Comparison of ENCODE assay signal across 13 mouse cellular contexts in genomic region chr4:94523321-94523720, GRCm38 (mm10). TPM values are rescaled to one million over a fixed set of nuclear protein-coding genes. Genes with fewer than 3 reads are reported as not detected.
DNase-seq lines count a peak whose midpoint lies in the region; ATAC-seq lines count a peak whose summit lies in the region.
"Had no signal": no experiment of that assay in that cellular context is flagged by ENCODE, and none has a peak within 500 bp of the region (broad histone marks: within the 10 kb centered on the region; RNA-seq: fewer than 3 reads in every experiment).

No protein-coding gene starts in this region.

- H3K36me3 ChIP-seq in midbrain, embryonic 11.5 days (ENCODE audit: control insufficient read depth, insufficient read depth, low read length): no peaks in the 10 kb centered on the region
- H3K36me3 ChIP-seq in midbrain, embryonic 10.5 days: no peaks in the 10 kb centered on the region
- peaks cover 3% of the 10 kb centered on the region; the same call in 1 of the 2 replicates for H3K36me3 ChIP-seq in splenic B cell, adult 2 months (ENCODE audit: control insufficient read depth, insufficient read depth, low read length, poor library complexity, severe bottlenecking)
- H3K36me3 ChIP-seq: neural tube, embryonic 12.5 days had no signal

- H3K4me1 ChIP-seq in midbrain, embryonic 11.5 days (ENCODE audit: control insufficient read depth, insufficient read depth, low read length): no peaks in the 10 kb centered on the region
- no peaks in the 10 kb centered on the region for H3K4me1 ChIP-seq in midbrain, embryonic 10.5 days
- H3K4me1 ChIP-seq: forebrain, embryonic 10.5 days; heart, embryonic 13.5 days; neural tube, embryonic 12.5 days had no signal

- no peak for ATAC-seq in midbrain, embryonic 11.5 days (ENCODE audit: low FRiP score)

- no peak overlapping the region for H3K4me3 ChIP-seq in midbrain, embryonic 11.5 days (ENCODE audit: low read depth, low read length)
- H3K4me3 ChIP-seq in midbrain, embryonic 10.5 days: no peak overlapping the region
- H3K4me3 ChIP-seq: forebrain, embryonic 10.5 days; heart, embryonic 13.5 days; neural tube, embryonic 12.5 days had no signal

- intact Hi-C loops in heart, postnatal 10 days (cut with DNase I): no loop called here

- no peak overlapping the region for H3K4me2 ChIP-seq in midbrain, embryonic 11.5 days
- H3K4me2 ChIP-seq: heart, embryonic 13.5 days; neural tube, embryonic 12.5 days had no signal

- DNase-seq in heart, postnatal 10 days: peak; percentile 5 to 13
- DNase-seq in heart, postnatal 4 days: no peak
- DNase-seq in midbrain, embryonic 11.5 days (ENCODE audit: low spot score, missing footprints): peak; percentile 78
- no peak for DNase-seq in midbrain, embryonic 10.5 days (ENCODE audit: low spot score)
- DNase-seq in brain, adult 2 months (ENCODE audit: low read depth, low spot score): peak; percentile 22
- DNase-seq in splenic B cell, adult 2 months (ENCODE audit: low read depth, low spot score): peak; percentile 20
- DNase-seq in urinary bladder, adult 18-20 months (ENCODE audit: low spot score in 2 of 2): no peak
- DNase-seq: cerebellum, adult 11-12 months; kidney, postnatal 10 days; left cerebral cortex, postnatal 4 days had no signal

- no peaks in the 10 kb centered on the region for H3K9me3 ChIP-seq in midbrain, embryonic 11.5 days (ENCODE audit: control insufficient read depth, low read length)
- no peaks in the 10 kb centered on the region for H3K9me3 ChIP-seq in midbrain, embryonic 10.5 days (replicated peaks)
- H3K9me3 ChIP-seq: forebrain, embryonic 10.5 days; heart, embryonic 13.5 days; neural tube, embryonic 12.5 days had no signal

- no peak overlapping the region for H3K9ac ChIP-seq in midbrain, embryonic 11.5 days (ENCODE audit: low read length)
- H3K9ac ChIP-seq: heart, embryonic 13.5 days; neural tube, embryonic 12.5 days had no signal

- H3K27me3 ChIP-seq in midbrain, embryonic 11.5 days (ENCODE audit: control insufficient read depth, insufficient read depth, low read length): no peaks in the 10 kb centered on the region
- H3K27me3 ChIP-seq in midbrain, embryonic 10.5 days (ENCODE audit: low read depth, poor library complexity, severe bottlenecking): no peaks in the 10 kb centered on the region
- H3K27me3 ChIP-seq in splenic B cell, adult 2 months (ENCODE audit: control insufficient read depth, insufficient read depth, low read length, poor library complexity, severe bottlenecking): no peaks in the 10 kb centered on the region
- H3K27me3 ChIP-seq: heart, embryonic 13.5 days; neural tube, embryonic 12.5 days had no signal

- no peak overlapping the region for H3K27ac ChIP-seq in midbrain, embryonic 11.5 days (ENCODE audit: low read depth, low read length)
- no peak overlapping the region for H3K27ac ChIP-seq in midbrain, embryonic 10.5 days (replicated peaks)
- H3K27ac ChIP-seq: forebrain, embryonic 10.5 days; heart, embryonic 13.5 days; neural tube, embryonic 12.5 days had no signal

RNA-seq across cellular contexts. Expression of gene Gm10306, which starts 33.0 kb away (rescaled TPM):
- total RNA-seq in heart, postnatal 10 days (2021): not detected
- not detected for total RNA-seq in heart, postnatal 4 days (2021)
- polyA plus RNA-seq in midbrain, embryonic 11.5 days (2014; fragmentation: Nextera tagmentation; extraction: Ambion mirVana): not detected in 2 replicates
- polyA plus RNA-seq in midbrain, embryonic 10.5 days (2016; fragmentation: Nextera tagmentation; extraction: Ambion mirVana): 0.52 TPM in 1 of 2 replicates, not detected in the other
- total RNA-seq: left cerebral cortex, postnatal 4 days had no signal
- polyA plus RNA-seq: forebrain, embryonic 10.5 days; heart, embryonic 13.5 days; neural tube, embryonic 12.5 days had no signal

RNA-seq across cellular contexts. Expression of gene Caap1, which starts 33.3 kb away (rescaled TPM):
- 1 to 10 TPM; 4.7 to 6.4 TPM for total RNA-seq in heart, postnatal 10 days (2021)
- total RNA-seq in heart, postnatal 4 days (2021): 1 to 10 TPM; 6.9 to 7.1 TPM
- 31.8 and 32.0 TPM in 2 replicates for polyA plus RNA-seq in midbrain, embryonic 11.5 days (2014; fragmentation: Nextera tagmentation; extraction: Ambion mirVana)
- 24.4 and 27.8 TPM in 2 replicates for polyA plus RNA-seq in midbrain, embryonic 10.5 days (2016; fragmentation: Nextera tagmentation; extraction: Ambion mirVana)

Comparison
In these comparisons a context has a peak if more than half of its experiments do, and no peak if none do; other contexts are left out.
1. DNase-seq: peak in heart, postnatal 10 days (2 of 2), midbrain, embryonic 11.5 days (single experiment), brain, adult 2 months (single experiment) and splenic B cell, adult 2 months (single experiment); none in heart, postnatal 4 days (single experiment), midbrain, embryonic 10.5 days (single experiment) and urinary bladder, adult 18-20 months (0 of 2).